Mouse (Mus musculus) megakaryocyte, embryonic 14.5 days (primary cell): Measurements from ENCODE around the gene Rmnd5b.

Experiments used
- FLI1 ChIP-seq: IDR thresholded peaks from 2 replicates; pipeline ENCODE4 v1.6.1; 2012; ENCODE audit warnings: low read length, inconsistent platforms, mixed read lengths
- GATA1 ChIP-seq: IDR thresholded peaks from 3 replicates; pipeline ENCODE4 v1.6.1; 2012; ENCODE audit warnings: mixed read lengths, low read length, inconsistent platforms, borderline replicate concordance

DNA sequence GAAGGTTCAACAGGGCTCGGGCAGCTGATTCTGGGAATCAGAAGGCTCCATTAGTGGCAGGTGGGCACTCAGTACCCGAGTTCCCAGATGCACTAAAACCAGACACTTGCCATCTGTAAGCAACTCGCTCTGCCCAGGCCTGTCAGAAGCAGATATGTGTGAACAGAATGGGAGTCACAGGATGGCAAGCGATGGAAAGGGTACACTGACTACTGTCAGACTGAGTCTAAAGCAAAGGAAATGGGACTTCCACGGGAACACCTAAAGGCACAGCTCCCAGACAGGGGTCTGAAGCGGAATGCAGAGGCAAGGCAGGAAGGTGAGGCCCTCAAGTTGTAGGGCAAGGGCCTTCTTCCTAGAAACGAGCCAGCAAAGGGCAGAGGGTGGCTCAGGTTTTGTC is 10.5 kb upstream of the Rmnd5b start:
- TF ChIP-seq GATA1 (no peak), FLI1 (no peak)
